Mouse (Mus musculus) skeletal muscle tissue, adult 2 months (tissue): ENCODE data around the gene Vsig10.

Experiments used
- DNase-seq: peaks from one replicate; pipeline ENCODE4 v3.0.0-alpha.2; 2012; ENCODE audit warnings: low read depth, low spot score

The Vsig10 gene

DNA sequence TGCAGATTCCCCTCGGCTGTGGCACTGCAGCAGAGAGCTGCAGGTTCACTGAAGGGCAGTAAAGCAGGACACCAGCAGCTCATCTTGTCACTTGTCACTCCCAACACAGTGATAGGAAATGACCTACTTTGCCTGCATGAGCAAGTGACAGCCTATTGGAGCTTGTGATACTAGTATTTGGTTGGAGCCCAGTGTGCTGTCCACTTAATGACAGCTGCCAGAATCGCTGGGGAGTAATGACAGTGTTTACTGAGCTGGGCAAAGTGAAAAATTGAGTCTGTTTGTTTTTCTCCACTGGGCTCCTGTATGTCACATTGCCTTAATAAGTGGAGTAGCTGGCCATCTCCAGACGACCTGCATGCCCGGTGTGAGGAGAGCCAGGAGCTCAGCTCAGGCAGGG, 61.3 kb downstream of the Vsig10 start:
- no peak for DNase-seq

DNA sequence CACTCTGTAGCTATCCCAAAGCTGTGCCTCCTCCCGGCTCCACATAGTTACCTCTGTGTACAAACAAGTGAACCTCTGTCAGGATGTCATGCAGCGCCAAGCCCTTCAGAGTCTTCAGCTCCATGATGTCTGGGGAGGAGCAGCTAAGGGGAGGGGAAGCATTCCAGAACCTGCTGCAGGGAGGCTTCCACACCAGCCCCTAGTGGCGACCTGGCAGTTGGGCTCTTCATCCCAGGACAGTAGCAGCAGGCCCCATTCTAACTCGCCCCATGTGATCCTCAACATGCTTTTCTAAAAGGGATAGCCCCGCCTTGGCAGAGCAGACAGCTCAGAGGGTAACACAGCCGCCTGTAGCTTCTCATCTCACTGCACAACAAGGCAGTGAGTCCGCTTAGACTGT, 62.9 kb downstream of the Vsig10 start:
- no peak for DNase-seq

DNA sequence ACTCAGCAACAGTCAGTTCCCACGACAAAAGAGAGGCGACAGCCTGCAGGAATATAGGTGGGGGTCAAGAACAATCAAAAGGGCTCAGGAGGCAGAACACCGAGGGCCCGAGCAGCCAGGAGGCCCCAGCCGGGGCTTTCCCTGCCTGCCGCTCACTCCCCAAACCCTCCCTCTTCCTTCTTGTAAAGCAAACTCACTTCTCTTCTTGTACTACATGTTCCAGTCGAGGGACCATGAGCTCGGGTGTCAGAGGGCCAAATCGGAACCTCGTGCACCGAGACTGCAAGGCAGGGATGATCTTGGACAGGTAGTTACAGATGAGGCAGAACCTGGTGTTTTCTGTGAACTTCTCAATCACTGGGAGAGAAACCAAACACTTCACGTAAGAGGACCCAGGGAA, 64.3 kb downstream of the Vsig10 start:
- no peak for DNase-seq

GRCm38 (mm10) chr5:117388296-117388751, 69.4 kb downstream of the Vsig10 start:
- DNase-seq: no peak

GRCm38 (mm10) chr5:117388877-117389276, 70.0 kb downstream of the Vsig10 start, which contains the start of gene Rfc5:
Gene Rfc5, minus strand, starts transcription at chr5:117389047.
- DNase-seq: peak; percentile 93

- DNase-seq: no peak
Measured at GRCm38 (mm10) chr5:117390895-117391294, 72.0 kb downstream of the Vsig10 start.

GRCm38 (mm10) chr5:117395834-117396233, 77.0 kb downstream of the Vsig10 start:
- no peak for DNase-seq

DNA sequence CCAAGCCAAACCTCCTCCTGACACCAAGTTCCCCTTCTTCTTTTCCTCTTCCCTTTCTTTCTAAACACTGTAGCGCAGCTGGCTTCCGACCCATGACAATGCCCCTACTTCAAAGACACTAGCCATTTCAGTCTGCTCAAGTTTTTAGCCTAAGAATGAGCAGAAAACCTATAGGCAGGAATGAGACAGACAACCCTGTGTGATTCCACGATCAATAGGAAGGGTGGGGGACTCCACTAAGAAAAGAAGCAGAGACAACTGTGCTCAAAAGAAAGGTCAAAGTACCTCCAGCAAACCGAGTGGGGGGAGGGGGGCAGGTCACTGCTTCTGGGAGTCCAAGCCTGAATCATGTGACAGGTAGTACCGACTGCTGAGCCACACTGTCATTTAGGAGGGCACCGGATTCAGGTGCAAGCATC, 77.7 kb downstream of the Vsig10 start:
- DNase-seq: no peak

- DNase-seq: no peak
Measured at GRCm38 (mm10) chr5:117397371-117397770, 78.5 kb downstream of the Vsig10 start.

DNA sequence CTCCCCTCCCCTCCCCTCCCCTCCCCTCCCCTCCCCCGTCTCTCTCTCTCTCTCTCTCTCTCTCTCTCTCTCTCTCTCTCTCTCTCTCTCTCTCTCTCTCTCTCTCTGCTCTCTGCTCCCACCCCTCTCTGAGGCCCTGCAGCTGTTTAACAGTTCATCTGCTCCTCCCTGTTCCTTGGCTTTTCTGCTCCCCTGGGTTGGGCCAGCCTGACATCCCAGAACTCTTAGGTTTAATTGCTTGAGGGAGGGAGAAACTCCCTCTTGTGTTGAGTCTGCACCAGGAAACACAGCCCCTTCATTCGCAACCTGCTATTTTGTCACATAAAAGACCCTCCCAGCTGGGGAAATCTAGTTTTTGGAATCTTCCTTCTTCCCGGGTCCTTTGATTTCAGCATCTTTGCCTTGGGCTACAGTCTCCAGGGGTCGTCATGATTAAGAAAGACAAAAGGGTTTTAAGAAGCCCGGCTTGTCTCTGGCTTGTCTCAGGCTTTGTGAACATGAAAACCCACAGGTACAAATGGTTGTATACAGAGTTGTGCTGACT, 79.2 kb downstream of the Vsig10 start:
- no peak for DNase-seq

DNA sequence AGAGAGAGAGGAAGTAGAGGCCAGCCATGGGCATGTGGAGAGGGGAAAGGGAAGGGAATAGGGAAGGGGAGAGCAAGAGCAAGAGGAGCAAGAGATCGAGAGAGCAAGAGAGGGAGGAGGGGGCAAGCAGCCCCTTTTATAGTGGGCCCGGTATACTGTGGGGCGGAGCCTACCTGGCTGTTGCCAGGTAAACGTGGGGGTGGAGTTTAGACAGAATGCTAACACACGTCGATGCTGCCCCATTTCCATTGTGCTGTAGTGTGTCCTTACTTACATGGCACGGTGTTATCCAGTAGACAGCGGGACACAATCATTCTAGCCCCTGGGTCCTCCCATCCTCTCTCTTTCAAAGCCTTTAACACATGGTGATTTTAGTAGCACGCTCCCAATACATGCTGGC, 80.4 kb downstream of the Vsig10 start:
- no peak for DNase-seq

- no peak for DNase-seq
Measured at GRCm38 (mm10) chr5:117403609-117404008, 84.7 kb downstream of the Vsig10 start.
